Mouse (Mus musculus): ENCODE results near the gene Rnls.

Rnls gene

GRCm38 (mm10) chr19:33101093-33102007, 290.7 kb downstream of the Rnls start:
- DNase-seq: no peak

- no peak for DNase-seq
Observed at GRCm38 (mm10) chr19:33100598-33100997, 291.5 kb downstream of the Rnls start.

- DNase-seq: no peak
Observed at GRCm38 (mm10) chr19:33100031-33100430, 292.1 kb downstream of the Rnls start.

GRCm38 (mm10) chr19:33099201-33099788, 292.8 kb downstream of the Rnls start:
- DNase-seq: no peak

GRCm38 (mm10) chr19:33097691-33098090, 294.4 kb downstream of the Rnls start:
- DNase-seq: no peak

DNA sequence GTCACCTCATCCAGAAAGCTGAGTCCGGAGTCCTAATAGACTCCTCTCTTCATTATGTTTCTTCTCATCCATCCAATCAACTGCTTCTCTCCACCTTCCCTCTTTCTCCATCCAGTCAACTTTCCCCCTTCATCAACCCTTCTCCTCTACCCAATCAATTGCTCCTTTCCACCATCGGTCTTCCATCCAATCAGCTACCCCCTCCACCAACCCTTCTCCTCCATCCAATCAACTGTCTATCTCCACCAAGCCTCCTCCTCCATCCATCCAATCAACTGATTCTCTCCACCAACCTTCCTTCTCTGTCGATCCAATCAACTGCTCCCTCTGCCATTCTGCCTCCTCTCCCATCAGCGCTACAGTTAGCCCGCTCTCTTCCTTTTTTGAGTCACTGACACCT, 295.5 kb downstream of the Rnls start:
- DNase-seq: no peak

GRCm38 (mm10) chr19:33092575-33092974, 299.5 kb downstream of the Rnls start:
- no peak for DNase-seq

DNA sequence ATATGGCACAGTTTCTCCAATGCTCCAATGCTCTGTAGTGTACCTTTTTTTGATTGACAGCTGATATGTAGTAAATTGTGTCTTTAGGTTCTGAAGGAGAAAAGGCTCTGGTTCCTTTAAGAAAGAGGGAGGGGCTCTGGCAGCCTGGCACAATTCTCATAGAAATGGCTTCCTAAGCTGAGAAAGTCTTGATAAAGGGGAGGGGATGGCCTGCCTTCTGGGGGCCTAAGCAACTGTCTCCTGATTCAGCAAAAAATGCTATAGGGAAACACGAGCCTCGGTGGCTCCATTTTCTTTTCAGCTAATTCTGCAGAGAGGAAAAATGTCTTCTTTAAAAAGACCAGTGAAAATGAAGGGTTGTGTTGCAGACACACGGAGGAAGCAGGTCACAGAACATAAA, 300.8 kb downstream of the Rnls start:
- DNase-seq: no peak

GRCm38 (mm10) chr19:33088868-33089267, 303.2 kb downstream of the Rnls start:
- no peak for DNase-seq

DNA sequence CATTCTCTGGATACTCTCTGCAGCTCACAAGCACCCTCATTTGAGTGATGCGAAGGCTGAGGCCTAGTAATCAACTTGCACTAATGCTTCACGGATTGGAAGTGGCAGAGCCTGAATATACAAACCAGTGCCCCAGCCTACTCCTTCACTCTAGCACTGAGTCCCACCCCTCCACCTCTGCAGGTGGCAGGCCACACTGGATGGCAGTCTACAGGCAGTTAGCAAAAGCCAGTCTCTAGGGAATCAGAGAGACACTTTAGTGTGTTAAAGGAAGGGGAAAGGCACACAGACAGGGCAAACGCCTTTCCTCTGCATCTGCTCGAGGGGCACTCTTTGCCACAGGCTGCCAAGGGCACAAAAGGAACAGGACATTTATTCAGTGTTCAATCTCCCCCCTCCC, 304.1 kb downstream of the Rnls start:
- no peak for DNase-seq
